Mouse (Mus musculus) bone marrow macrophage, adult 2 months (primary cell): ENCODE measurements around the gene Enho.

Experiments used
- CTCF ChIP-seq: IDR thresholded peaks from 2 replicates; pipeline ENCODE4 v1.5.1; 2012; ENCODE audit warnings: low read depth, mild to moderate bottlenecking, low read length, moderate library complexity
- POLR2A ChIP-seq: IDR thresholded peaks from 2 replicates; pipeline ENCODE4 v1.6.1; 2012; ENCODE audit warnings: mild to moderate bottlenecking, low read depth, low read length, borderline replicate concordance

- TF ChIP-seq POLR2A (no peak), CTCF (no peak)
Measured at GRCm38 (mm10) chr4:41639214-41639841, 796 bp downstream of the Enho start.
